Mouse (Mus musculus): ENCODE measurements around the gene Prm3.

- TF ChIP-seq CTCF (IDR thresholded peaks at IDR 0.05) (no peak), EP300 (IDR thresholded peaks at IDR 0.05) (no peak)
Observed at GRCm38 (mm10) chr16:10749226-10749625, 41.5 kb downstream of the Prm3 start.

All from lung, postnatal 0 days (tissue).